Mouse (Mus musculus) C2C12 (cell line): ENCODE data around the gene Hmgcs2.

Experiments used
- CTCF ChIP-seq: IDR thresholded peaks from one replicate; pipeline ENCODE4 v1.5.1; 2011; ENCODE audit not compliant: control insufficient read depth, insufficient read depth, insufficient read length
- FOSL1 ChIP-seq: IDR thresholded peaks from one replicate; pipeline ENCODE4 v1.8.0; 2011; ENCODE audit warnings: mild to moderate bottlenecking, low read length; ENCODE audit not compliant: poor library complexity, insufficient read depth, severe bottlenecking
- MAX ChIP-seq: IDR thresholded peaks from one replicate; pipeline ENCODE4 v1.6.1; 2011; ENCODE audit warnings: mild to moderate bottlenecking, control low read depth
- MYOG ChIP-seq: IDR thresholded peaks from one replicate; pipeline ENCODE4 v1.6.1; 2011; ENCODE audit not compliant: control insufficient read depth, insufficient read length; ENCODE audit errors: extremely low read depth

DNA sequence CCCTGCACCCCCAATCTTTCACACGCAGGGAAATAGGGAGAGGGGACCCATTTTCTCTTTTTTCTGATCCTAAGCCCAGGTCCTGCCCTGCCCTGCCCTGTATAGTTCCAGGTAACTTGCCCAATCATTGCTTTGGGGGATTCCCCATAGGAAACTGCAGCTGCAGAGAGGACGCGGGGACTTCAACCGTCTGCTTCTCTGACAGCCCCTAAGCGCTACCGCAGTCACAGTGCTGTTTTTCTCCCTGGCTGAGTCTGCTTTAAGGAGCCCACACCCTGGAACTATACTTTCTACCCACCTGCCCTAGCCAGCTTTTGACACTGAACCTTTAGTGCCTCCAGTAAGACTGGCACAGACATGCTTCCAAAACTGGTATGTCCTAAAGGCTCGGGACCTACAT lies 55.7 kb downstream of the Hmgcs2 start:
- TF ChIP-seq MAX = no peak
- TF ChIP-seq CTCF = no peak
- no peak for TF ChIP-seq FOSL1
- TF ChIP-seq MYOG = no peak
